Mouse (Mus musculus) myocyte (in vitro differentiated cells): ENCODE data around the gene Dido1. TPM values are rescaled to one million over a fixed set of nuclear protein-coding genes. Genes with fewer than 3 reads are reported as not detected.

Experiments used
- H3K27me3 ChIP-seq: one replicate; pipeline ENCODE4 v1.6.1; 2011; ENCODE audit not compliant: control insufficient read depth, insufficient read depth, insufficient read length
- H3K36me3 ChIP-seq: one replicate; pipeline ENCODE4 v1.6.1; 2011; ENCODE audit not compliant: control insufficient read depth, insufficient read depth
- H3K4me2 ChIP-seq: one replicate; pipeline ENCODE4 v1.6.1; 2011; ENCODE audit warnings: low read depth, control low read depth
- H3K4me3 ChIP-seq: one replicate; pipeline ENCODE4 v1.5.1; 2011; ENCODE audit warnings: mild to moderate bottlenecking, control low read depth, moderate library complexity
- H3K79me2 ChIP-seq: one replicate; pipeline ENCODE4 v1.6.1; 2011; ENCODE audit not compliant: control insufficient read depth, insufficient read depth
- H3ac ChIP-seq: one replicate; pipeline ENCODE4 v1.6.1; 2011; ENCODE audit not compliant: control insufficient read depth, insufficient read length
- CEBPB ChIP-seq: IDR thresholded peaks from 2 replicates; pipeline ENCODE4 v1.6.1; 2011; ENCODE audit warnings: mild to moderate bottlenecking, moderate library complexity; ENCODE audit not compliant: poor library complexity, insufficient read depth, severe bottlenecking
- E2F4 ChIP-seq: IDR thresholded peaks from one replicate; pipeline ENCODE4 v1.6.1; 2011; ENCODE audit warnings: mild to moderate bottlenecking, control low read depth, moderate library complexity; ENCODE audit not compliant: insufficient read depth
- MAX ChIP-seq: IDR thresholded peaks from one replicate; pipeline ENCODE4 v1.6.1; 2011; ENCODE audit warnings: low read depth, mild to moderate bottlenecking, control low read depth
- MYOD1 ChIP-seq, 3 experiments: IDR thresholded peaks; one replicate each; pipeline ENCODE4 v1.6.1; 2011; ENCODE audit warnings: control low read depth in 2 of 3, low read depth in 2 of 3, mild to moderate bottlenecking in 2 of 3, moderate library complexity in 1 of 3; ENCODE audit not compliant: insufficient read length in 2 of 3, control insufficient read depth in 1 of 3
- MYOG ChIP-seq, 3 experiments: IDR thresholded peaks; one replicate each; pipeline ENCODE4 v1.6.1; 2011; ENCODE audit warnings: control low read depth in 2 of 3, low read depth in 2 of 3, mild to moderate bottlenecking in 2 of 3; ENCODE audit not compliant: insufficient read length in 2 of 3, control insufficient read depth in 1 of 3, insufficient read depth in 1 of 3
- POLR2A ChIP-seq: IDR thresholded peaks from one replicate; pipeline ENCODE4 v1.6.1; 2011; ENCODE audit warnings: low read depth, mild to moderate bottlenecking, control low read depth, moderate library complexity; ENCODE audit not compliant: insufficient read length
- POLR2AphosphoS2 ChIP-seq: IDR thresholded peaks from one replicate; pipeline ENCODE4 v1.6.1; 2011; ENCODE audit warnings: low read depth, control low read depth; ENCODE audit not compliant: insufficient read length
- REST ChIP-seq: IDR thresholded peaks from one replicate; pipeline ENCODE4 v1.6.1; 2011; ENCODE audit warnings: mild to moderate bottlenecking, control low read depth, moderate library complexity; ENCODE audit not compliant: insufficient read depth, insufficient read length
- SRF ChIP-seq: IDR thresholded peaks from one replicate; pipeline ENCODE4 v1.6.1; 2011; ENCODE audit warnings: low read depth; ENCODE audit not compliant: control insufficient read depth, insufficient read length
- TCF12 ChIP-seq: IDR thresholded peaks from one replicate; pipeline ENCODE4 v1.6.1; 2011; ENCODE audit warnings: mild to moderate bottlenecking, control low read depth; ENCODE audit not compliant: poor library complexity, insufficient read depth, severe bottlenecking
- TCF3 ChIP-seq: IDR thresholded peaks from one replicate; pipeline ENCODE4 v1.6.1; 2011; ENCODE audit warnings: low read depth, control low read depth; ENCODE audit not compliant: insufficient read length
- USF1 ChIP-seq: IDR thresholded peaks from one replicate; pipeline ENCODE4 v1.6.1; 2011; ENCODE audit warnings: low read depth, mild to moderate bottlenecking, control low read depth, moderate library complexity
- polyA plus RNA-seq: library from polyadenylated mRNA; unstranded; fragments of >200 nt; fragmentation: generic; extraction: Trizol; gene quantifications from one replicate; pipeline ENCODE4 v1.2.1, GENCODE M21; 2012; ENCODE audit warnings: missing spikeins

The Dido1 gene
- 9.3 TPM for polyA plus RNA-seq

GRCm38 (mm10) chr2:180709923-180710272 lies at the start of gene Dido1, which contains the start of gene Gid8:
Gene Dido1 (minus strand): TSS chr2:180709999.
Gene Gid8 (plus strand): TSS chr2:180710117.
- peak; percentile 56 for TF ChIP-seq POLR2A
- no peak for TF ChIP-seq TCF12
- TF ChIP-seq POLR2AphosphoS2, result peak; percentile 70
- peak; percentile 77 for TF ChIP-seq E2F4
- TF ChIP-seq MYOG (IDR thresholded peaks at IDR 0.05; ENCODE audit: control insufficient read depth in 1 of 3, insufficient read depth in 1 of 3, insufficient read length in 2 of 3, low read depth in 2 of 3), result peak in 1 of 3 experiments; percentile 1
- no peak for TF ChIP-seq USF1
- TF ChIP-seq CEBPB, result peak; percentile 62; the same call in 1 of the 2 replicates
- Histone ChIP-seq H3K4me2 (peak within 1 kb of the TSS; percentile 96), H3K79me2 (peaks cover 77% of the 10 kb centered on the region), H3K27me3 (no peaks in the 10 kb centered on the region), H3K4me3 (peak within 1 kb of the TSS; percentile 96), H3K36me3 (peaks cover 15% of the 10 kb centered on the region), H3ac (peak within 1 kb of the TSS; percentile 51)

- TF ChIP-seq SRF, result no peak
- TF ChIP-seq MAX, result no peak
- no peak for TF ChIP-seq MYOD1 (IDR thresholded peaks at IDR 0.05; ENCODE audit: control insufficient read depth in 1 of 3, insufficient read length in 2 of 3, low read depth in 2 of 3)
- no peak for TF ChIP-seq USF1
- no peak for TF ChIP-seq REST
- no peak for TF ChIP-seq E2F4
- TF ChIP-seq MYOG (IDR thresholded peaks at IDR 0.05; ENCODE audit: control insufficient read depth in 1 of 3, insufficient read depth in 1 of 3, insufficient read length in 2 of 3, low read depth in 2 of 3), result no peak
- TF ChIP-seq CEBPB, result no peak
- no peak overlapping the region for H3K4me3 ChIP-seq
- H3ac ChIP-seq, result no peak overlapping the region
- H3K27me3 ChIP-seq, result peaks cover 19% of the 10 kb centered on the region
- H3K4me2 ChIP-seq, result no peak overlapping the region
- no peaks in the 10 kb centered on the region for H3K79me2 ChIP-seq
- H3K36me3 ChIP-seq, result no peaks in the 10 kb centered on the region
Observed at GRCm38 (mm10) chr2:180758513-180759263, 48.9 kb upstream of the Dido1 start.

- Histone ChIP-seq H3K79me2 (no peaks in the 10 kb centered on the region), H3K27me3 (peaks cover 12% of the 10 kb centered on the region), H3K4me3 (no peak overlapping the region), H3K4me2 (no peak overlapping the region), H3K36me3 (no peaks in the 10 kb centered on the region), H3ac (no peak overlapping the region)
- TF ChIP-seq SRF (no peak), REST (no peak), TCF3 (no peak), MYOG (IDR thresholded peaks at IDR 0.05; ENCODE audit: control insufficient read depth in 1 of 3, insufficient read depth in 1 of 3, insufficient read length in 2 of 3, low read depth in 2 of 3) (no peak), POLR2AphosphoS2 (no peak), CEBPB (no peak), MYOD1 (IDR thresholded peaks at IDR 0.05; ENCODE audit: control insufficient read depth in 1 of 3, insufficient read length in 2 of 3, low read depth in 2 of 3) (no peak), POLR2A (no peak), E2F4 (no peak), TCF12 (no peak), MAX (no peak), USF1 (no peak)
Observed at GRCm38 (mm10) chr2:180756786-180757185, 47.0 kb upstream of the Dido1 start.

GRCm38 (mm10) chr2:180755896-180756295 lies 46.1 kb upstream of the Dido1 start:
- Histone ChIP-seq H3K36me3 (no peaks in the 10 kb centered on the region), H3K4me2 (no peak overlapping the region), H3K27me3 (peaks cover 8% of the 10 kb centered on the region), H3ac (no peak overlapping the region), H3K79me2 (no peaks in the 10 kb centered on the region), H3K4me3 (no peak overlapping the region)
- TF ChIP-seq USF1, result no peak
- TF ChIP-seq POLR2A, result no peak
- no peak for TF ChIP-seq CEBPB
- peak; percentile 99 for TF ChIP-seq REST
- TF ChIP-seq MYOG (IDR thresholded peaks at IDR 0.05; ENCODE audit: control insufficient read depth in 1 of 3, insufficient read depth in 1 of 3, insufficient read length in 2 of 3, low read depth in 2 of 3), result peak in 1 of 3 experiments; percentile 18
- no peak for TF ChIP-seq MYOD1 (IDR thresholded peaks at IDR 0.05; ENCODE audit: control insufficient read depth in 1 of 3, insufficient read length in 2 of 3, low read depth in 2 of 3)
